In genomic region chr7:27128162-27128561, GRCm38 (mm10) we compare ENCODE assay signal across 10 mouse cellular contexts. TPM values are rescaled to one million over a fixed set of nuclear protein-coding genes. Genes with fewer than 3 reads are reported as not detected.
A peak's percentile ranks its signal among the peaks of the same experiment; 100 is the strongest.
DNase-seq lines count a peak whose midpoint lies in the region; ATAC-seq and TF ChIP-seq lines count a peak whose summit lies in the region.
"Had no signal": no experiment of that assay in that cellular context is flagged by ENCODE, and none has a peak within 500 bp of the region (broad histone marks: within the 10 kb centered on the region; RNA-seq: fewer than 3 reads in every experiment).

No protein-coding gene starts in this region.

- H3K36me3 ChIP-seq in forebrain, postnatal 0 days (ENCODE audit: insufficient read depth): no peaks in the 10 kb centered on the region
- no peaks in the 10 kb centered on the region for H3K36me3 ChIP-seq in forebrain, embryonic 12.5 days (replicated peaks)
- no peaks in the 10 kb centered on the region for H3K36me3 ChIP-seq in hindbrain, embryonic 14.5 days (replicated peaks; ENCODE audit: control insufficient read depth, insufficient read depth)
- H3K36me3 ChIP-seq: hindbrain, embryonic 15.5 days had no signal

- no peak overlapping the region for H3K9ac ChIP-seq in forebrain, postnatal 0 days
- H3K9ac ChIP-seq in forebrain, embryonic 12.5 days: no peak overlapping the region
- H3K9ac ChIP-seq in hindbrain, embryonic 14.5 days: no peak overlapping the region
- H3K9ac ChIP-seq: hindbrain, embryonic 15.5 days had no signal

- H3K27ac ChIP-seq in forebrain, postnatal 0 days (ENCODE audit: low read depth, low read length): no peak overlapping the region
- H3K27ac ChIP-seq in forebrain, embryonic 12.5 days: no peak overlapping the region
- no peak overlapping the region for H3K27ac ChIP-seq in hindbrain, embryonic 14.5 days
- H3K27ac ChIP-seq: hindbrain, embryonic 15.5 days had no signal

- H3K4me3 ChIP-seq in forebrain, postnatal 0 days (ENCODE audit: low read depth, low read length): no peak overlapping the region
- no peak overlapping the region for H3K4me3 ChIP-seq in forebrain, embryonic 12.5 days (replicated peaks)
- no peak overlapping the region for H3K4me3 ChIP-seq in hindbrain, embryonic 14.5 days (replicated peaks; ENCODE audit: low read length)
- H3K4me3 ChIP-seq: hindbrain, embryonic 15.5 days had no signal

- peak; percentile 45 for DNase-seq in forebrain, postnatal 0 days
- peak; percentile 24 for DNase-seq in urinary bladder, postnatal 25 days (ENCODE audit: low spot score)
- no peak for DNase-seq in urinary bladder, postnatal 4 days (ENCODE audit: low spot score in 2 of 2)
- peak; percentile 36 for DNase-seq in hindbrain, embryonic 14.5 days (ENCODE audit: low spot score)
- DNase-seq in left cerebral cortex, postnatal 36 days (ENCODE audit: low spot score in 2 of 2): peak; percentile 13 to 22
- DNase-seq in retina, postnatal 1 day: peak; percentile 27
- no peak for DNase-seq in spleen, postnatal 14 days (ENCODE audit: low spot score in 2 of 2)

- intact Hi-C loops in left cerebral cortex, postnatal 36 days (cut with DNase I): loop anchor here (10.0 kb wide), 2 partner anchors 63 to 353 kb away; no protein-coding TSS in a partner anchor

- peak; percentile 75 for ATAC-seq in forebrain, postnatal 0 days
- ATAC-seq in forebrain, embryonic 12.5 days (ENCODE audit: low FRiP score): no peak
- peak; percentile 71; the same call in 1 of the 2 replicates for ATAC-seq in hindbrain, embryonic 14.5 days (ENCODE audit: low FRiP score)

- H3K4me1 ChIP-seq in forebrain, postnatal 0 days (ENCODE audit: insufficient read depth): no peaks in the 10 kb centered on the region
- no peaks in the 10 kb centered on the region for H3K4me1 ChIP-seq in forebrain, embryonic 12.5 days
- no peaks in the 10 kb centered on the region for H3K4me1 ChIP-seq in hindbrain, embryonic 14.5 days (replicated peaks; ENCODE audit: control insufficient read depth, insufficient read depth, low read length)
- H3K4me1 ChIP-seq: hindbrain, embryonic 15.5 days had no signal

- H3K9me3 ChIP-seq in forebrain, postnatal 0 days (ENCODE audit: low read length): no peaks in the 10 kb centered on the region
- H3K9me3 ChIP-seq in forebrain, embryonic 12.5 days: no peaks in the 10 kb centered on the region
- no peaks in the 10 kb centered on the region for H3K9me3 ChIP-seq in hindbrain, embryonic 14.5 days (ENCODE audit: control insufficient read depth, low read length)
- H3K9me3 ChIP-seq: hindbrain, embryonic 15.5 days had no signal

- TF ChIP-seq CTCF in forebrain, postnatal 0 days (IDR thresholded peaks at IDR 0.05; ENCODE audit: low read depth): peak; percentile 70

- 59% methylated on average over 3 of the region's 3 CpGs for WGBS in forebrain, postnatal 0 days
- WGBS in forebrain, embryonic 12.5 days: 57% methylated on average over 3 of the region's 3 CpGs
- WGBS in hindbrain, embryonic 14.5 days: 51% methylated on average over 3 of the region's 3 CpGs

- H3K27me3 ChIP-seq in forebrain, postnatal 0 days (ENCODE audit: insufficient read depth, low read length): no peaks in the 10 kb centered on the region
- H3K27me3 ChIP-seq in forebrain, embryonic 12.5 days: no peaks in the 10 kb centered on the region
- H3K27me3 ChIP-seq in hindbrain, embryonic 14.5 days (ENCODE audit: control insufficient read depth, insufficient read depth, low read length): no peaks in the 10 kb centered on the region
- H3K27me3 ChIP-seq: hindbrain, embryonic 15.5 days had no signal

- H3K4me2 ChIP-seq in forebrain, postnatal 0 days (ENCODE audit: low read depth): no peak overlapping the region
- no peak overlapping the region for H3K4me2 ChIP-seq in forebrain, embryonic 12.5 days
- H3K4me2 ChIP-seq in hindbrain, embryonic 14.5 days (replicated peaks): no peak overlapping the region
- H3K4me2 ChIP-seq: hindbrain, embryonic 15.5 days had no signal

RNA-seq across cellular contexts. Expression of gene Cyp2f2, which starts 8.5 kb away (rescaled TPM):
- total RNA-seq in forebrain, postnatal 0 days (2014; rRNA removed): 1.2 TPM in 1 of 2 replicates, not detected in the other
- 0.13 and 0.27 TPM in 2 replicates for polyA plus RNA-seq in forebrain, postnatal 0 days (2015; fragmentation: Nextera tagmentation; extraction: Ambion mirVana)
- polyA plus RNA-seq in forebrain, embryonic 12.5 days (2016; fragmentation: Nextera tagmentation; extraction: Ambion mirVana): not detected in 2 replicates
- not detected in 2 replicates for polyA plus RNA-seq in hindbrain, embryonic 14.5 days (2014; fragmentation: Nextera tagmentation; extraction: Ambion mirVana)
- total RNA-seq in left cerebral cortex, postnatal 36 days (2021): not detected
- polyA plus RNA-seq: hindbrain, embryonic 15.5 days had no signal

RNA-seq across cellular contexts. Expression of gene Cyp2t4, which starts 25.4 kb away (rescaled TPM):
- total RNA-seq in forebrain, postnatal 0 days (2014; rRNA removed): not detected in 2 replicates
- 0.13 and 0.34 TPM in 2 replicates for polyA plus RNA-seq in forebrain, postnatal 0 days (2015; fragmentation: Nextera tagmentation; extraction: Ambion mirVana)
- 0.15 and 0.34 TPM in 2 replicates for polyA plus RNA-seq in forebrain, embryonic 12.5 days (2016; fragmentation: Nextera tagmentation; extraction: Ambion mirVana)
- polyA plus RNA-seq in hindbrain, embryonic 14.5 days (2014; fragmentation: Nextera tagmentation; extraction: Ambion mirVana): 0.17 and 0.19 TPM in 2 replicates
- not detected for total RNA-seq in left cerebral cortex, postnatal 36 days (2021)
- total RNA-seq: adrenal gland, adult 18-20 months had no signal

RNA-seq across cellular contexts. Expression of gene Egln2, which starts 38.4 kb away (rescaled TPM):
- total RNA-seq in forebrain, postnatal 0 days (2014; rRNA removed): 103 and 112 TPM in 2 replicates
- 85.6 and 88.3 TPM in 2 replicates for polyA plus RNA-seq in forebrain, postnatal 0 days (2015; fragmentation: Nextera tagmentation; extraction: Ambion mirVana)
- 89.9 and 92.2 TPM in 2 replicates for polyA plus RNA-seq in forebrain, embryonic 12.5 days (2016; fragmentation: Nextera tagmentation; extraction: Ambion mirVana)
- polyA plus RNA-seq in hindbrain, embryonic 14.5 days (2014; fragmentation: Nextera tagmentation; extraction: Ambion mirVana): 55.3 and 55.7 TPM in 2 replicates
- total RNA-seq in left cerebral cortex, postnatal 36 days (2021): 10 to 100 TPM; 95.1 to 98.7 TPM

RNA-seq across cellular contexts. Expression of gene Rab4b, which starts 50.5 kb away (rescaled TPM):
- 66.8 and 71.6 TPM in 2 replicates for total RNA-seq in forebrain, postnatal 0 days (2014; rRNA removed)
- 125 and 138 TPM in 2 replicates for polyA plus RNA-seq in forebrain, postnatal 0 days (2015; fragmentation: Nextera tagmentation; extraction: Ambion mirVana)
- polyA plus RNA-seq in forebrain, embryonic 12.5 days (2016; fragmentation: Nextera tagmentation; extraction: Ambion mirVana): 69.4 and 70.4 TPM in 2 replicates
- polyA plus RNA-seq in hindbrain, embryonic 14.5 days (2014; fragmentation: Nextera tagmentation; extraction: Ambion mirVana): 91.3 and 102 TPM in 2 replicates
- 10 to 100 TPM; 91.5 to 96.5 TPM for total RNA-seq in left cerebral cortex, postnatal 36 days (2021)

RNA-seq across cellular contexts. Expression of gene Gm21983, which starts 52.7 kb away (rescaled TPM):
- total RNA-seq in forebrain, postnatal 0 days (2014; rRNA removed): not detected in 2 replicates
- polyA plus RNA-seq in forebrain, postnatal 0 days (2015; fragmentation: Nextera tagmentation; extraction: Ambion mirVana): not detected in 2 replicates
- 0.59 TPM in 1 of 2 replicates, not detected in the other for polyA plus RNA-seq in forebrain, embryonic 12.5 days (2016; fragmentation: Nextera tagmentation; extraction: Ambion mirVana)
- not detected in 2 replicates for polyA plus RNA-seq in hindbrain, embryonic 14.5 days (2014; fragmentation: Nextera tagmentation; extraction: Ambion mirVana)
- total RNA-seq in left cerebral cortex, postnatal 36 days (2021): not detected
- total RNA-seq: adrenal gland, adult 18-20 months had no signal

Comparison
In these comparisons a context has a peak if more than half of its experiments do, and no peak if none do; other contexts are left out.
1. DNase-seq: peak in forebrain, postnatal 0 days (single experiment), urinary bladder, postnatal 25 days (single experiment), hindbrain, embryonic 14.5 days (single experiment), left cerebral cortex, postnatal 36 days (2 of 2) and retina, postnatal 1 day (single experiment); none in urinary bladder, postnatal 4 days (0 of 2) and spleen, postnatal 14 days (0 of 2).